Mouse (Mus musculus) E14TG2a.4 (cell line): ENCODE measurements around the gene Gm13306.
"Not testable (repeated sequence)": the region's sequence is repeated elsewhere in the genome, so short reads cannot be mapped to it uniquely, and the experiment has no call there.

ENCODE experiments used
- CTCF ChIP-seq: conservative IDR thresholded peaks from 2 replicates; pipeline ENCODE4 v1.5.1; 2014; ENCODE audit warnings: low read length
- POU5F1 ChIP-seq: IDR thresholded peaks from 2 replicates; pipeline ENCODE4 v1.6.1; 2014; ENCODE audit warnings: low read length, borderline replicate concordance

DNA sequence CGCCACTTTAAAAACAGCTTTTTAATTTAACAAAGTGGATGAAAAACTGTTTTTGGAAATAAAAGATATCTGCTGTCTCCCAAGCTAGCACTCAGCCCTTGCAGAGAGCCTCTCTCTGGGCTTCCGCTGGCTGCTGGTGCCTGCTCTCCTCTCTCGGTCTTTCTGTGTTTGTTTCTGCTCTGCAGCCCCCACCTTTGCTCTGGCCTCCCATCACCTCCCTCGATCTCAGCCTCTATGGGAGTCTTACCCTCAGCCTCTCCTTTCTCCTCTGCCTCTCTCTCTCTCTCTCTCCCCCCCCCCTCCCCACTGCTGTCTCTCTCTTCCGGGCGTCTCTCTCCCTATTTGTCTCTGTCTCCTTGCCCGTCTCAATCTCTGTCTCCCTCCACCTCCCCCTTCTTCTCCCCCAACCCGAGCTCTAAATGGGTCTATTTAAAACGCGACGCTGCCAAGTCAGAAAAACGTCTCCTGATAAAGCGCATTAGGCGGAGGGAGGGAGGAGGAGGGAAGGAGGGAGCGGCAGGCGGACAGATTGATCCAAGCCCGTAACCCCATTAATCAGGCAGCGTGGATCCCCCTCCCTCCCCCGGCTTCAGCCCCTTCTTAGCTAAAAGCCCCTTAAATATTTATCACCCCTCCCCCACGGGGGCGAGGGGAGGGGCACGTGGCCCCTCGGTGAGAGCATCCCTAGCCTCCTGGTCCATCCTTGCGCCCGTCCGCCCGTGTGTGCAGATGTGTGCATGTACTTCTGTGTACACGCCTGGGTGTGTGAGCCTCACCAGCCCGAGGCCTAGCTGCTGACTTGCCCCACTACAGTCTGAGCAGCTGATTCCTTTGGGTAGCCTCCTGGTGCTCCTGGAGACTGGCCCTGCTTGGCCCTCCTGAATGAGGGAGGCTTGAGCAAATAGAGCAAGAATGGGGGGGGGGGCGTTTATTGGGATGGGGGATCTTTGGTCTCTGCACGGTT lies 30.3 kb downstream of the Gm13306 start:
- TF ChIP-seq CTCF, POU5F1: not testable (repeated sequence)
